Mouse (Mus musculus) layer of hippocampus, adult 9-11 months (tissue): Measurements from ENCODE around the gene Pomgnt2.

ENCODE experiments used
- DNase-seq: peaks from one replicate; pipeline ENCODE4 v3.0.0; 2022

Pomgnt2 gene

DNA sequence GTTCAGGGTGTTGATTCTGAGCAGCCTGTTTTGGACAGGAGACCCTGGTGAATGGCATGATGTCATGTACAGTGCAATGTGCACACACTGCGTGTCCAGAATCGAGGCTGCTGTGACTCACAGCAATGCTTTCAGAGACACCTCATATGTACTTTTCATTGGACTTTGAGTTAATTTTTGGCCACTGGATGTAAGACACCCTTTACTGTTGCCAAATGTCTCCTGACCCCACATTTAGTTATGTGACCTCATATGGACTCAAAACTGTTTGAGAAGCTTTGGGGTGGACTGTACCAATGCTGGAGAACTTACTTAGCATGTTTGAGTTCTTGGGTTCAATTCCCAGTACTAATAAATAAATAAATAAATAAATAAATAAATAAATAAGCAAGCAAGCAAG is 13.8 kb upstream of the Pomgnt2 start:
- no peak for DNase-seq

DNA sequence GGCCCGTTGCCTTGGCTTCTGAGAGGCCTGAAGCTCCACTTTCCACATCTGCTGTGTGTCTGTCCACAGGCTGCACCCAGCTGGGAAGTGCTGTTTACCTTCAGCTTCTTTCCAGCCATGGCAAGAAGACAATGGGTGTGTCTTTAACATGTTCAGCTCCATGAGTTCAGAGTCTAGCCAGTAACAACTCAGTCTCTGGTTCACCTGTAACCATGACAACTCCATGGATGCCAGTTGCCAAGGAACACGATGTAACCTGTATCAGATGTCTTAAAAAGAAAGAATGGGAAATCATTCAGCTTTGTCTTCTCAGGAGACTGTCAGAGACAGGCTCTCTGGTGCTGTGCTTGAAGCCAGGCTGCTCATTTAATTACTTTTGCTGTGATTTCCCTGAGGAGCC is 12.0 kb upstream of the Pomgnt2 start:
- no peak for DNase-seq

DNA sequence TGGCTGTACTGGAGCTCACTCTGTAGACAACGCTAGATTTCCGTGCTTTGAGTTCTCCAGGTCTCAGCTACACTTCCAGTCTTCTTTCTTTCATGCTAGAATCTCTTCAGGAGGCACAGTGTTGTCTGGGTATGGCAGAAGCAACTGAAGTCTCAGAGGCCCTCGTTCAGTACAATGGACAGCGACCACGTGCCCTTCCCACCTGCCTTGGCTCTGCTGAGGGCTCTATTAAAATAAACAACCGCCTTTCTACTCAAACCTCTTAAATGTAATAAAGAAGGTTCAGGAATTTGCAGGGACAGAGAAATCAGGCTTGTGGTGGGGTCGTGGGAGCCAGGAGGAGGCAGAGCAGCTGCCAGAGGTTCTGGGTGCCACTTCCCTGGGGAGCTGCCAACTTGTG is 9.7 kb upstream of the Pomgnt2 start:
- no peak for DNase-seq

DNA sequence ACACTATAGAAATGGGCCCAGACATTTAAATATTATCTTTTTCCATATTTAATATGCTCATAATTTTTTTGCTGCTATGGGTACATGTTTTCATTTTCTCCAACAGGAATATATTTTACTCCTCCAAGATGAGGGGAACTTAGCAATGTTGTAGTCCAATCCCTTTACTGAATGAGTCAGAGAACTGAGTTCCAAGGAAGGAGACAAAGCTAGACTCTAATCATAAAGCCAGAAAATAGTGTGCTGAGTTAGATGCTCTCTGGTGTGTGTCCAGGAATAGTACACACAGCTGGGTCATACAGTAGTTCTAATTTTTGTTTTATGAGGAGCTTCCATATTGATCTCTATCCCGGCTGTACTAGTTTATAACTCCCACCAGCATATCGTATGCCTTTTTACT is 9.3 kb upstream of the Pomgnt2 start:
- no peak for DNase-seq

DNA sequence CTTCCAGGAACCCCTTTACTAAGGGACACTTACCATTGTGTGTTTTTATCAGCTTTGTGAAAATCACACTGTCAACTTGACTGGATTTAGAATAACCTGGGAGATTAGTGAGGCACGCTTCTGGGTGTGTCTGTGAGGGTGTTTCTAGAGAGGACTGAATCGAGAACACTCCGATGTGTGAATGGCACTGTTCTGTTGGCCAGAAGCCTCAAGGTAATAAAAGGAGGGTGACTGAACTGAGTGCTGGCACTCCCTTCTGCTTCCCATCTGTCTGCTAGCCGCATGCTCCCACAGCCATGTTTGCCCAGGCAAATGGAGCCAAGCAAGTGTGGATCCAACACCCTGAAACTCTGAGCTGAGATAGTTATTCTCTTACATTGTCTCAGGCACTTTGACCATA is 1.1 kb upstream of the Pomgnt2 start:
- no peak for DNase-seq

DNA sequence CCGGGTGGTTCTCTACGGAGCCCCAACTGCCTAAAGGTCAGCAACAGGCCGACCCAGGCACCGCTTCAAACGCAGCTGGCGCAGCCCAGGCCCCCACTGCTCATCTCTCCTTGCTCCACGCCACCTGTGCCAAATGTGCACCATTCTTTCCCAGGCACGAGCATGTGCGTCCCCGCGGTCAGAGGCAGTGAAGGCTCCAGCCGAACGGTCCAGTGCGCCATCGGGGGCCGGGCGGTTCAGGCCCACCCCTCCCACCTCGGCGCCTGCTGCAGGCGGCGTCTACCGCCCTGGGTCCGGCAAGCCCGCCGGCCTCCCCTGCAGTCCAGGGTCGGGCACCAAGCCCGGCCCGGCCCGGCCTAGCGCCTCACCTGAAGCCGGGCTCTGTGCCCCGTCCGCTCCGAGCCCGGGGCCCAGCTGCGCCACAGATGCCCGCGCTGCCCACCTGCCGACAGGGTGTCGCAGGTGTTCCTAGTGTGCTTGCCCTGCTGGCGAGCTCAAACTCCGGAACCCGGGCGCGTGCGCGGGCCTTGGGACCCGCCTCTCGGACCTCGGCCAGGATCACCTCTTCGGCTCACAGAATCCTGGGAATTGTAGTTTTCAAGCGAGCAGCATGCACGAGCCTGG is 1.3 kb downstream of the Pomgnt2 start:
- peak; percentile 87 for DNase-seq

DNA sequence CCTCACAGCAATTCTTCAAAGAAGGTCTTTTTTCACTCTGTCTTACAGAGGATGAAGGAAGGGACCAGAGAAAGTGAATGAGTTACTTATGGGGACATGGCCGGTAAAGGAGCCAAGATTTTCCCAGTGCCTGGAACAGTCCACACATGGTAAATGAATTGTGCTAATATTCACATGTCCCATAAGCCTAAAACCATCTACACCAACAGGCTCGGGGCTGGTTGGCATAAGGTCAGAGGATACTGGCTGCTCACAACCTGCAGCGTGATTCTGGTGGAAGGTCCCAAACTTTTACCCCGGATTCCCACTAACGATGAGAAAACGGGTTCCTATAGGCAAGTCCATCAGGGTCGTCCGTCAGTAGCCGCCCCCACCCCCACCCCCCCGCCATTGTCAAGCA is 1.8 kb downstream of the Pomgnt2 start:
- DNase-seq, result no peak

DNA sequence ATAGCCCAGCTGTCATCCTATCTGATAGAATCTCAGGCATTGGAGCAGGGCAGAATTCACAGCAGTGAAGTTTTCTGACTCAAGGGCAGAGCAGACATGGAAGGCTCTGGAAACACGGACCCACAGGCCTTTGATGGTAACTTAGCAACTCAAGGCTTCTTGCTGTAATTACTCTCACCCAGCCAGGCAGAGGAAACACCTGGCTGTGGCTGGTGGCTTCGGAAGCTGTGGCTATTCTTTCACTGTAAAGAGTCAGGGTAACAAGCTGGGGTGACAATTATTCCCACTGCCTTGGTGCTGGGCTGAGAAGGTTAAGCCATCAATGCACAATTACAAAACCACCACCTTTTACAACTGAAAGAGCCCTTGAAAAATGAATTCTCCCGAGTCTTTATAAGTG is 3.9 kb downstream of the Pomgnt2 start:
- DNase-seq, result no peak

DNA sequence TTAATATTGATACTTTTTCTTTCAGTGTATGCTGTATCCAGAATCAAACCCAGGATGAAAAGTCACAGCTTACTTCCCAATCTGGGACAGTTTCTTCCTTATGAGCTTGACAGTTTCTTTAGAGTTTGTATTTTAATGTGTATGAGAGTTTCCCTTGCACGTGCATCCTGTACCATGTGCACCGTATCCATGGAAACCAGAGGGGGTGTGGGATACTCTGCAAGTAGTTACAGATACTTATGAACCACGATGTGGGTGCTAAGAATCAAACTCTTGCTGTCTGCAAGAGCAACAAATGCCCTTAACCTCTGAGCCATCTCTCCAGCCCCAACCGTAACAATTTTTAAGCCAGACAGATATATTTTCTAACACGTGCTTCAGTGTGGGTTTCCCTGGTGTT is 5.9 kb downstream of the Pomgnt2 start:
- no peak for DNase-seq

DNA sequence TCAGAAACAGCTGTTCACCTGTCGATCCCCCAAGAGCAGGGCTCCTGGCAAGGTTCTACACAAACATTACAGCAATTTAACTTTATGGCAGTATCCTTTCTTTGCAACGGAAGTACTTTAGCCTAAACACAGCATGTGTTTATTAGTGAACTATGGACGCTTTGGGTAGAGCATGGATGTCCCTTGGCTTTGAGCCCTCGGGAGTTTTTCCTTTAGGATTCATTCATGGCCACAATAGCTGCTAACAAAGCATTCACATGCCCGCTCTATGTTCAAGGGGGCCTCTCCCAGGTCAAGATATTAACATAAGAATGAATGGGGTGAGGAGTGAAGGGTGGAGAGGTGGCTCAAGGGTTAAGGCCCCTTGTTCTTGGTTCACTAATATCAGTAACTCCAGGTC is 7.4 kb downstream of the Pomgnt2 start:
- DNase-seq, result no peak

DNA sequence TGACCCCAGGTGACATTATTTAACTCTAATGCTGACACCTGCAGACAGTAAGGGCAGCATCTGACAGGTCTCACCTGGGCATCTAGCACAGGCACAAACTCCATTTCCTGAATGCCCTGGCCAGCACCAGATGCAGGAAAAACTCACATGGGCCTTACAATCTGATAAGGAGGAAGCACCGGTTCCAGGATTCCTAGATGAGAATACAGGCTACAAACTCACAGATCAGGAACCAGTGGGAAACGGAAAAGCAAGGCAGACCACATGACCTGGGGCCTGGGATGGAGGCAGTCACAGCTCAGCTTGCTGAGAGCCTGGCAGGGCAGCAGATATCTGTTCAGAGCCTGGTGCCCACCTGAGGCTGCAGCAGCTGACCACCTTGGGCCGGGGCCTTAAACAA is 8.0 kb downstream of the Pomgnt2 start:
- no peak for DNase-seq

DNA sequence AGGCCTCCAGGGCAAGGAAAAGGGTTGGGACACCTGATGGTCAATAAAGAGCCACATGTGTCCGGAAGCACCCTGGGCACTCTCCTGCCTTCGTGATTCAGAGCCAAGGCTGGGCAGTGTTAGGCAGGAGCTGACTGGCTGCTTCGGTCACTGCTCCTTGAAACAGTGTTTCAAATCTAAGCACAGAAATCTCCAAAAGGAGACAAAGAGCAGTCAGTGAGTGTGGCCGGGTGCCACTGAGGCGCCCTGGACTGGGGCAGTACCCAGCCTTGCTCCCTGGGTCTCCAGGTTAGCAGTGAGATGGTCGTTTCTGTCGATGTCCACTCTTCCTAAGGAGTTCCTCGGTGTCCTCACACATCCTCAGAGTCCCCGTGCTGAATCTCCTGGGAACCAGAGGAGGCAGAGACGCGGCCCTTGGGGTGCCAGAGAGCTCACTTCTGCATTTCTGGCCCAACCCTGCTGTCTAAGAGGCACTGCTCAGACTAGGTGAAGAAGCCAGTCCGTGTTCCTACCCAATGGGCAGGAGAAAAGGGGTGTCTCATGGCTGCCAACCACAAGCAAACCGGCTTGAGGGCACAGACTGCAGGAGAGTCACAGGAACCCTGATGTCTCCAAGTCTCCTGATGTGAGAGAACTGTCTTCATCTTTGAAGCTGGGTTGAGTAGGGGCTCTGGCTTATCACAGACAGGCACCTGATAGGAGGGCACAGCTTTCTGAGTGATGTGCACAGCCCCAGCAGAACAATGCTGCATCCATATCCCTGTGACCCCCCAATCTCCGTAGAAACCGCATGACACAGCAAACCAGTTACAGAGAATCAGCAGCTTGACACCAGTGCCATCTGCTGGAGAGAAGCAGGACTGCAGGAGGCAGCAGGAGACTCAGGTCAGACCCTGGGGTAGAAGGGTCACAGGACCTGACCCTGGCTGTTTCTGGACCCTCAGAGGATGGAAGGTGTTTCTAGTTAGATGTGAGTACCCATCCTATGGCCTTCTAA is 12.1 kb downstream of the Pomgnt2 start:
- peak; percentile 63 for DNase-seq

DNA sequence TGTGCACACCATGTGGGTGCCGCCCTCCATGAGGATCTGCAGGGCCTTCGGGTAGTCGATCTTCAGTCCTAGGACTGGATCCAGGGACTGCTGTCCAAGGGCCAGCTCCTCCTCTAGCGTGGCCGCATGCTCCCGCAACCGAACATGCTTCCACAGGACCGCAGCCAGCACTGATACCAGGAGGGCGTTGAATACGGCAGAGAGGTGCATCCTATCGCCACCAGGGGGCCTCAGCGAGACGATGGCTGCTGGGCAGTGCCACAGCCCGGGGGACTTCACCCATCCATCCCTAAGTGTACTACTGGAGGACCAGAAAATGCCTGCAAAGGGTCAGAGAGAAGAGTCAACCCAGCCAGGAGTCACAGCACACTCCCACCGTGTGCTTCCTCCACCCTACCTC is 13.4 kb downstream of the Pomgnt2 start:
- DNase-seq, result peak; percentile 77

DNA sequence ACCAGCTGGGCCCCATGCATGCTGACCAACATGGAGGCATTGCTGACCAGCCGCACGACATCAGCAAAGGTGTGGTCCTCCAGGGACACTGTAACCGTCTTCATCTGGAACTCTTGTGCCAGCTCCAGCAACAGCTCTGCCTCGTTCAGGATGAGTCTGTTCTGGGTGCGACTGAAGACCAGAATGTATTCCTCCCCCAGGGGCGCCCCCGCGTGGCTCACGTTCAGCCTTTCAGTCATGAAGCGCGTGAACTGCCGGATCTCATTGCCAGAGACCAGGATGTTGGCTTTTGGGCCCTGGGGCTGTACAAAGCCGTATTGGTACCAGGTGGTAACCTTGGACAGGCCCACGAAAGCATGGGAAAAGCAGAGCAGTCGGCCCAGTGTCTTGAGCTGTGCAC is 14.2 kb downstream of the Pomgnt2 start:
- no peak for DNase-seq

DNA sequence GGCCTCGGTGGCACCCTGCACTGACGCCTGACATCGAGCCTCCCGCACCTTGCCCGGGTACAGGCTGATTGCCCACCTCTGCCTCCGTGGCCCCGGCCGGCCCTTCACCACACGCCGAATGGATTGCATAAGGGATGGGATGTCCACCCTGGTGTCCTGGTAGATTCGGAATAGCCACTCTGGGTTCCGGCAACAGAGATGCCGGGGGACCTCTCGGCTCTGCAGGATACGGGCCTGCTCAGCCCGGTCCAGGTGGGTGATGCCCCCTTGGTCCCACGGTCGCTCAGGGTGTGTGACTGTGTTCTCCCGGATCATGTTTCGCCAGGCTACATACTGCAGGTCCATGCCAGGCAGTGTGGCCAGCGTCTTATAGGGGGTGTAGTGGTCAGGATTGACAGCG is 14.7 kb downstream of the Pomgnt2 start:
- DNase-seq, result no peak

DNA sequence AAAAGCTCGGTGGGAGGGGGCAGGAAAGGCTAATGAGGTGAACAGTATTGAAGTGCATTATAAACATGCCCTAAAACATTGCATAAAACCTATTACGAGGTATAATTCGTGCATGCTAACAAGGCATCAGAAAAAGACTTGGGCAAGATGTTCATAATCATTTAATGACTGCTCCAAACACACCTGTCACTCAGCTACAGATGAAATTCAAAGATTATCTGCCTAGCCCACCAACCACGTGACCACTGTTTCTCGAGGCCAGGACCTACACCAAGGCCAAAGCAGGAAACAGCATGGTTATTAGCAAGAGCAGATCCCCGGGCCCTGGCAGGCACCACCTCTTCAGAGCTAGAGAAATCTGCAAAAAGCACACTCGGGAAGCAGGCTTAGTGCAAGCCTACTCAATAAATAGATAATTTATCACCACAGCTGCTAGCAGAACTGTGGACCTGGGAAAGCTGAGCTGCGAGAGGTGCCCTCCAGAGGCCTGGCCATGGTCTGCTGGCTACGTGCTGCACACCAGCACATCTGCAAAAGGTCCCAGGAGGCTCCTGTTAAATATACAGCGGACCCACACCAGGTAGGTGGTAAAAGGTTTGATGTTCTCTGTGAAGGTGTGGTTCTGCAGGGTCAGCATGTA is 15.3 kb downstream of the Pomgnt2 start:
- no peak for DNase-seq

DNA sequence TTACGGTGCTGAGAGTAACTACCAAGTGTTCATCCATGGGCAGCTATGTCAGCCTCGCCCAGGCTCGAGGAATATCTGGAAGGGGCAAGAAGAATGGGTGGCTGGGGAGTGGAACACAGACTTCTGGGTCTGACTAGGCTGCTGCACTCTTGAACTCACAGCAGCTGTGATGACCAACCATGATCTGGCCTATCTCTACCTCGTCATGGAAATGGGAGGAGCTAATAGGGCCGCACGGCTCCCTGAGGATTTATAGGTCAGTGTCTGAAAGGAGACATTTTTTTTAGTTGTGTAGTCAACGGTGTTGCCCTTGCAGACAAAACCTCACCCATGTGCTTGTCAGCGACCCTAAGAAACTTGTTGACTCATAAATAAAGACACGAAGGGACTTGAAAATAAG is 15.9 kb downstream of the Pomgnt2 start:
- no peak for DNase-seq

DNA sequence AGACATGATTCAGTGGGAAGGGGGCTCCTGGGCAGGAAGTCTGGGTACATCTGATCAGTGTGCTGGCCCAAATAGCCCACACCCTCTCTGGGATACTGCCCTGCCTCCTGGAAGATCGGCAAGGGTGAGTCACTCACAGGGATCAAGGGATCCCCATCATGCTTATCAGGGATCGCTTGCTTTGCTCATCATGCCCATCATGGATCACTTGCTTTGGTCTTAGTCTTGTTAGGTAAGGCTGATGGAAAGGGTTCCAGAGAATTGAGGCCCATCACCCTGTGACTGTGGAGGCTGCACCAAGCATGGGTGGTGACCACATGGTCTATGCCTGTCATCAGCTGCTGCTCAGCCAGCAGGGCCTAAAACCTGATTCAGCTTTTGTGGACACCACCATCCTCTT is 21.6 kb downstream of the Pomgnt2 start:
- DNase-seq, result no peak

DNA sequence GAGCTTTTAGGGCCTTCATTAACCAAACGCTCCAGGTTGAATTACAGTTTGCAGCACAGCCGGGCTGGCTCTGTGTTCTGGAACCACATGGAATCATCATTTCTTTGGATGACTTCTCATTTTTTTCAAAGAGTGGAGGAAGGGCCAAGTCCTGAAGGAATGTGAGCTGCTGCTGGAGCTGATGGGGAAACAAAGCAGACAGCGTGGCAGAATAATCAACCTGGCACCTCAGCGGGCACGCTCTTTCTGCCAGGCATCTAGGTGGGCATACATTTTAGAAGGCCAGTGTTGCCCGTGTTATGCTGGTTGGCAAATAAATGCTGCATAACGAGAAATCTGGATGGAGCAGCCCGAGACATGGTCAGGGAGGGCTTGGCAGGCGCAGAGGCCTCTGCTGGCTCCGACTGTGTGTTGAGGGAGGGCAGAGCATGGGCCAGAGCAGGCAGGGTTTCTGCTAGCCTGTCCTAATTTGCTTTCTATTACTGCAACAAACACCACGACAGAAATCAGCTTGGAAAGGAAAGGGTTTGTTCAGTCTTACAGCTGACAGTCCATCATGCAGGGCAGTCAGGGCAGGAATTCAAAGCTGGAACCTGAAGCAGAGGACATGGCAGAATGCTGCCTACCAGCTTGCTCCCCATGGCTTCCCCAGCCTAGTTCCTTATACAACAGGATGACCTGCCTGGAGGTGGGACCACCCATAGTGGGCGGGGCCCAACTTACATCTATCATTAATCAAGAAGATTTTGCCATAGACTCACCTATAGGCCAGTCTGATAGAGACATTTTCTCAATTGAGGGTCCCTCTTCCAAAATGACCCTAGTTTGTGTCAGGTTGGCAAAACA is 22.5 kb downstream of the Pomgnt2 start:
- peak; percentile 57 for DNase-seq

DNA sequence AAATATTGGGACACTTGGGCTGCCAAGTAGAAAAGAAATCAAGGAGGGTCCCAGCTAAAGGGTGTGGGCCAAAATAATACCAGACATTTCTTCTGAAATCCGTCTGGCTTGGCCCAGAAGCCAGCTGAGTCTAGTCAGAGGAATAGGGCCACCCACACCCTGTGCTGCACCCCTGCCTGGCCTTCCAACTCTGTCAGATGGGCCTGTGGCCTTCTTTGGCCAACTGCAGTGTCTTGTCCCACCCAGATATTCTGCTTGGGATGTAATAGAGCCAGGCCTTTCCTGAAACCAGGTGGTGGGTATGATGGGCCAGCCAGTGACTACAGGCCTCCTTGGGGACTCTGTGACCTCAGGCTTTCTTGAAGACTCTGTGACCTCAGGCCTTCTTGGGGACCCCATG is 23.7 kb downstream of the Pomgnt2 start:
- no peak for DNase-seq

DNA sequence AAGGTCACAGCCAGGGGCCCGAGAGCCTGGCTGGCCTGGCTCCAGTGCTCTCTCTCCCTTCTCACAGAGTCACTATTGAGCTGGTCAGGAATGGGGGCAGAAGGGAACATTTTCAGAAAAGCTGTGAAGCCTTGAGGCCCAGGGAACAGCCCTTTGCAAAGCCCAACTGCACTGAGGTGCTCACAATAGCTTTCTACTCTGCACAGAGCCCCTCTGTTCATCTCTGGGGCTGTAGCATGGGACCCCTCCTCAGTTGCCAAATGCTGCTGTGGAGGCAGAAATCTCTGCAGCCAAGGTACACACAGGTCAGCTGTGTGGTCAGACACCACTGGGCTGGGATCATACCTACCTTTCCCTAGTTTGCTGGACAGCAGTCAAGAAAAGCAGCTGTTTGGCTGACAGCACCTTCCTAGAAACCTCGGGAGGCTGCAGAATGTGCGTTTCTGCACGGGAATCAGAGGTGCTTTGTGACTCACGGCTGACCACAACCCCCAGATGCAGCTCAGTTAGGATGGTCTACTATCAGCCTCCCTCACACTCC is 27.0 kb downstream of the Pomgnt2 start:
- no peak for DNase-seq

DNA sequence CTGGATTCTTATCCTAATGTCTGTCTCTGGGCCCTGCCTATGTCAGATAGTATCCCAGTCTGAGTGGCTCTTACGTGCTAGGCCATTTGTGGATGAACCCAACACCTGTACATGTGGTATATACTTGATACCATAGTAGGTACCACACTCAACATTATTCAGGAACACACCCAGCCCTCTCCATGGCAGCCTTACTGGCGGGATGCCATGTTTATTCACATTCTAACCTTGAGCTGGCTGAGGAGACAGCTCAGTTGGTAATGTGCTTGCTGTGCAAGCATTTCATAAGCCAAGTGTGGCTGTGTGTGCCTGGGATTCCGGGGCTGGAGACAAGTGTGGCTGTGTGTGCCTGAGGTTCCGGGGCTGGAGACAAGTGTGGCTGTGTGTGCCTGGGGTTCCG is 28.7 kb downstream of the Pomgnt2 start:
- DNase-seq, result no peak

DNA sequence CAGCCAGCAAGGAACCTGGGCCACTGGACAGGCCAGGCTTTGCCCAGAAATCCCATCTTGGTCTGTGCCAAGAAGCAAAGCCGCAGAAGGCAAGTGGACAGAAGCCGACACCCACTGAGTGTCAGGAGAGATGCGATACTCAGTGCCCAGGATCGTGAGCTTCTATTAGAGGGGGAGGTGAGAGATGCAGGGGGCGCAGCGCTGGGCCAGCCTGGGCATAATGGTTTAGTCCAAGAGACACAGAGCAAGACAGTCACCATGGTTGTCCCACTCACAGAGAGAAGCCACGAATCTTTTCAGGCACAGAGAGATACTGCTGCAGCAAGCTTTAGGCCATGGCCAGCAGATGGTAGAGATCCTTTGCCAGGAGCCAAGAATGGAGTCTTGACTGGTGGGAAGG is 32.0 kb downstream of the Pomgnt2 start:
- no peak for DNase-seq
